Mouse (Mus musculus) neural tube, embryonic 11.5 days (tissue): ENCODE measurements around the gene Zfp865. TPM values are rescaled to one million over a fixed set of nuclear protein-coding genes. Genes with fewer than 3 reads are reported as not detected.
"Not testable (repeated sequence)": the region's sequence is repeated elsewhere in the genome, so short reads cannot be mapped to it uniquely, and the experiment has no call there.

Experiments
- ATAC-seq: fragments of 200-750 bp; cut with Nextera tagmentation; 2 replicates; pipeline ENCODE4 v1.8.0; 2017; ENCODE audit warnings: moderate number of reproducible peaks, mild to moderate bottlenecking, moderate TSS enrichment, moderate library complexity; ENCODE audit not compliant: insufficient read depth, low FRiP score, low TSS enrichment
- DNase-seq: peaks from one replicate; pipeline ENCODE4 v3.0.0-alpha.2; 2015; ENCODE audit warnings: low spot score
- H3K27ac ChIP-seq: fragments of 300-500 bp; sonication (generic); 2 replicates; pipeline ENCODE4 v1.5.1; 2014; ENCODE audit warnings: low read depth, mild to moderate bottlenecking, low read length
- H3K27me3 ChIP-seq: fragments of 300-500 bp; sonication (generic); 2 replicates; pipeline ENCODE4 v1.6.1; 2014; ENCODE audit warnings: mild to moderate bottlenecking, low read length, mixed read lengths; ENCODE audit not compliant: control insufficient read depth, insufficient read depth
- H3K36me3 ChIP-seq: fragments of 300-500 bp; sonication (generic); 2 replicates; pipeline ENCODE4 v1.6.1; 2014; ENCODE audit warnings: mild to moderate bottlenecking, low read length, moderate library complexity, mixed read lengths; ENCODE audit not compliant: control insufficient read depth, insufficient read depth
- H3K4me1 ChIP-seq: fragments of 300-500 bp; sonication (generic); 2 replicates; pipeline ENCODE4 v1.6.1; 2014; ENCODE audit warnings: low read length, mixed read lengths; ENCODE audit not compliant: control insufficient read depth, insufficient read depth
- H3K4me2 ChIP-seq: fragments of 300-500 bp; sonication (generic); 2 replicates; pipeline ENCODE4 v1.6.1; 2014; ENCODE audit warnings: low read depth, mild to moderate bottlenecking, moderate library complexity
- H3K4me3 ChIP-seq: fragments of 300-500 bp; sonication (generic); 2 replicates; pipeline ENCODE4 v1.5.1; 2014; ENCODE audit warnings: low read depth, low read length
- H3K9ac ChIP-seq: fragments of 300-500 bp; sonication (generic); 2 replicates; pipeline ENCODE4 v1.6.1; 2014; ENCODE audit warnings: mild to moderate bottlenecking, low read length
- H3K9me3 ChIP-seq: fragments of 300-500 bp; sonication (generic); 2 replicates; pipeline ENCODE4 v1.6.1; 2016; ENCODE audit warnings: low read length; ENCODE audit not compliant: control insufficient read depth
- WGBS: fragments of 180-500 bp; shearing (Covaris S2); extraction: QIAGEN DNeasy Blood & Tissue Kit; methylation state at CpG from one replicate; pipeline ENCODE4 v1.1.7; 2014; 5-methylcytosine and 5-hydroxymethylcytosine counted together
- polyA plus RNA-seq: library from polyadenylated mRNA; unstranded; fragments of >200 nt; fragmentation: Nextera tagmentation; extraction: Ambion mirVana; gene quantifications from 2 replicates; pipeline ENCODE4 v1.2.1, GENCODE M21; 2014

The Zfp865 gene
- polyA plus RNA-seq, 1 experiment from 2014 or later, result 5.6 TPM

DNA sequence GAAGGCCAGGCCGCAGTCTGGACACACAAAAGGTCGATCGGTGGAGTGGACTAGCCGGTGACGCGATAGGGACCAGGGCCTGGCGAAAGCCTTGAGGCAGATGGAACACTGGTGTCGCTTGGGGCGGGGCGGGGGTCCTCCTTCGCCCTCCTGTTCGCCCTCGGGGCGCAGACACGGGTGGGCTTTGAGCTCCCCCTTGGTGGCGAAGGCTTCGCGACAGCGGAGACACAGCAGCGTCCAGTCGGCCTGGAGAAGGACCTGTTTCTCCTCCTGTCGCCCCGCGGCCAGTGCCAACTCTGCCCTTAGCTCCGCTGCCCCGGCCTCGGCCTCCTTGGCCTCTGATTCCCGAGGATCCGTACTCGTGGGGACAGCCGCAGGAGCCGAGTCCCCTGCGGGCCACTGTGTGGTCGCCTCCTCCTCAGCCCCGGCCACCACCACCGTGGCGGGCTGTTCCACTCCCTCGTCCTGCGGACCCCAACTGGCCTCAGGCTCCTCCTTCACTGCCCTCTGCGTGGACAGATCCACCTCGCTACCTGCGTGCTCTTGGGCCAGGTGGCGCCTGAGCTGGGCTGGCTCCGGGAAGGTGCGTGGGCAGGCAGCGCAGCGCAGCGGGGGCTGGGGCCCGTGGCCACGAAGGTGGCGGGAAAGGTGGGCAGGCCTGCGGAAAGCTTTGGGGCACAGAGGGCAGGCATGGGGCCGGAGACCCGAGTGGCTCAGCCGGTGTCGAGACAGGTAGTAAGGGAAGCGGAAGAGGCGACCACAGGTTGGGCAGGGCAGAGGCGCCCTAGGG lies 26.0 kb upstream of the Zfp865 start:
- H3K27me3 ChIP-seq, result peaks cover 19% of the 10 kb centered on the region
- WGBS, result 40% methylated on average over 59 of the region's 59 CpGs
- no peak overlapping the region for H3K27ac ChIP-seq
- peaks cover 17% of the 10 kb centered on the region for H3K4me1 ChIP-seq
- peak overlapping the region; percentile 11 for H3K4me2 ChIP-seq
- no peak for ATAC-seq
- H3K36me3 ChIP-seq, result peaks cover 7% of the 10 kb centered on the region
- DNase-seq, result no peak
- H3K9me3 ChIP-seq, result no peaks in the 10 kb centered on the region; the same call in 1 of the 2 replicates
- H3K9ac ChIP-seq, result peak overlapping the region; percentile 18; the same call in 1 of the 2 replicates
- peak overlapping the region; percentile 72 for H3K4me3 ChIP-seq

DNA sequence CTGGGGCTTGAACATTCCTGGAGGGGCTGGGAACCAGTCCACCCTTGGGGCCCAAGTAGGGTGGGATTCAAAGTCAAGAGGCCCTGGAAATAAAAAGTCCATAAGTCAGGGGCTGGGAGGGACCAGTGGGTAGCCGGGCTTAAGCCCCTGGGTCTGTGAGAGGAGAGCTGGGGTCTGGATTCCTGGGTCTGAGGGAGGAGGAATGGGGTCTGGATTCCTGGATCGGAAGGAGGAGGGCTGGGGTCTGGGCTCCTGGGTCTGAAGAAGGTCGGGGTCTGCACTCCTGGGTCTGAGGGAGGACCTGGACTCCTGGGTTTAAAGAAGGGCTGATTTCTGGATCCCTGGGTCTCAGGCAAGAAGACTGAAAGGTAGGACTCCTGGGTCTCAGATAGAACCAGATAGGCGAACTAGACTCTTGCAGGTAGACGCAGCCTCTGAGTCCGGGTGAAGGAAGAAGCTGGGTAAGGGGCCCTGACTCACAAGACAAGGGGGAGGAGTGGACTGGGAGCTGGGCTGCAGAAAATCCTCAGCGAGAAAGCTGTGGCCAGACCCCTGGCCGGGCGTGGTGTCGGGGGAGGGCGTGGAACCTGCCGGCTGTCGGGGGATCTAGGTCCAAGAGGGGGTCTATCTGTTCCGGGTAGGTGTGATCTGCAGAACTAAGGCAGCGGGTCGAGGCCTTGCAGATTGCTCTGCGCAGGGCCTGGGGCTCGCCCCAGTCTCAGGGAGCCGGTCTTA lies 24.7 kb upstream of the Zfp865 start:
- Histone ChIP-seq H3K27ac (no peak overlapping the region), H3K36me3 (peaks cover 7% of the 10 kb centered on the region), H3K27me3 (peaks cover 19% of the 10 kb centered on the region), H3K4me3 (peak overlapping the region; percentile 72), H3K9ac (peak overlapping the region; percentile 91), H3K4me2 (peak overlapping the region; percentile 87), H3K4me1 (peaks cover 17% of the 10 kb centered on the region), H3K9me3 (no peaks in the 10 kb centered on the region; the same call in 1 of the 2 replicates)
- WGBS, result 6% methylated on average over 19 of the region's 19 CpGs
- DNase-seq (peak; percentile 19), ATAC-seq (peak; percentile 10)

DNA sequence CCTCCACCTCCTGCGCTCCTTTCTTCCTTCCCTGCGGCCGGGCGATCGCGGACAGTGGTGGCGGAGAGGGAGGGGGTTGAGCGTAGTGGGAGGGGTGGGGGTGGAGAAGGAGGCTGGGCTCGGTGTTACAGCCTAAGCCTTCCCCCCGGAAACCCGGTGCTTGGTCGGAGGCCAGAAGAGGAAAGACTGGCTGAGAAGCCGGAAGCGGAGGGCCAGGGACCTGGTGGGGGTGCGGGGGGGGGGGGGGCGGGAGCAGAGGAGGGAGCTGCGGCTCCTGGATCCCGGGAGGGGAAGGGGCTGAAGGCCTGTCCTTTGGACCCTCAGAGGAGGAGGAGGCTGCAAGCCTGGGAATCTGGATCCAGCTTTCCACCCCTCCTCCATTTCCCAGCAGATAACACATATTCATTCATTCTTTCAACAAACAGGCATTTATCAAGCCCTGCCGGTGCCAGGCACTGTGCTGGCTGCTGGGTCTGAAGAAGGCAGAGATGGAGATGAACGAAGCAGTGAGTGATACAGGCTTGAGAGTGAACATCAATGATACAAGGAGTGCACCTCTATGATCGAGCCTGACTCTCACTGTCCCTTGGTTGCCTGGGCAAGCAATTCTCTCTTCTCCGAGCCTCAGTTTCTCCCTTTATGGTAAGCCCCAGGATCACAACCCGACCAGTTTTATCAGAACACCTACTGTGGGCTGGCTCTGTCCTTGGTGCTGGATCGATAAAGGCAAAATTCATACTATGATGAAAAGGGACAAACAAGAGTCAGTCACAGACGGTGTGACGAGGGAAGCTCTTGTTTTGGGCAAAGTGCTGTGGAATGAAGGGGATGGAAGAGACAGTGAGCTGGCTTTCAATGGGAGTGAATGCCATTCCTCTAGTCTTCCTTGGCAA lies 23.9 kb upstream of the Zfp865 start, which contains the start of gene Zfp579:
Gene Zfp579 (minus strand): TSS at position 156 of the 893 bp plus-strand sequence.
- peaks cover 19% of the 10 kb centered on the region for H3K27me3 ChIP-seq
- ATAC-seq (peak; percentile 85), DNase-seq (peak; percentile 93)
- 8% methylated on average over 15 of the region's 26 CpGs for WGBS
- H3K9ac ChIP-seq, result peak within 1 kb of the TSS; percentile 91
- H3K27ac ChIP-seq, result peak within 1 kb of the TSS; percentile 21; the same call in 1 of the 2 replicates
- H3K9me3 ChIP-seq, result no peaks in the 10 kb centered on the region; the same call in 1 of the 2 replicates
- H3K4me3 ChIP-seq, result peak within 1 kb of the TSS; percentile 72
- H3K36me3 ChIP-seq, result peaks cover 7% of the 10 kb centered on the region
- peak within 1 kb of the TSS; percentile 87 for H3K4me2 ChIP-seq
- peaks cover 17% of the 10 kb centered on the region for H3K4me1 ChIP-seq

DNA sequence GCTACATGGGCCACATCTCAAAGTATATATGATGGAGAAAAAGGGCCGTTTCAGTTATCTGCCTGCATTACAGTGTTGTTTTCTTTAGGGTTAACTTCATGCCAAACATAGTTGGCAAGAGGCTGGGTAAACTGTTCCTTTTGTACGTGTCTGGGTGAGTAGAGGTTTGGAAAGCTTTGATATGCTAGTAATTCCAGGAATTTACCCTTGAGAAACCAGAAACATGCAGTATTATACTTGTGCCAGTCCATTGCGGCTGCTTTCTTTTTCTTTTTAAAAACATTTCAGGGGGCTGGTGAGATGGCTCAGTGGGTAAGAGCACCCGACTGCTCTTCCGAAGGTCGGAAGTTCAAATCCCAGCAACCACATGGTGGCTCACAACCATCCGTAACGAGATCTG lies 23.2 kb upstream of the Zfp865 start:
- no peak for ATAC-seq
- DNase-seq, result no peak
- H3K27me3 ChIP-seq, result peaks cover 19% of the 10 kb centered on the region
- peak overlapping the region; percentile 87 for H3K4me2 ChIP-seq
- peak overlapping the region; percentile 72 for H3K4me3 ChIP-seq
- H3K9me3 ChIP-seq, result no peaks in the 10 kb centered on the region; the same call in 1 of the 2 replicates
- peak overlapping the region; percentile 91 for H3K9ac ChIP-seq
- H3K27ac ChIP-seq, result no peak overlapping the region
- WGBS, result 71% methylated on average over 6 of the region's 8 CpGs
- H3K36me3 ChIP-seq, result peaks cover 7% of the 10 kb centered on the region
- H3K4me1 ChIP-seq, result peaks cover 17% of the 10 kb centered on the region

DNA sequence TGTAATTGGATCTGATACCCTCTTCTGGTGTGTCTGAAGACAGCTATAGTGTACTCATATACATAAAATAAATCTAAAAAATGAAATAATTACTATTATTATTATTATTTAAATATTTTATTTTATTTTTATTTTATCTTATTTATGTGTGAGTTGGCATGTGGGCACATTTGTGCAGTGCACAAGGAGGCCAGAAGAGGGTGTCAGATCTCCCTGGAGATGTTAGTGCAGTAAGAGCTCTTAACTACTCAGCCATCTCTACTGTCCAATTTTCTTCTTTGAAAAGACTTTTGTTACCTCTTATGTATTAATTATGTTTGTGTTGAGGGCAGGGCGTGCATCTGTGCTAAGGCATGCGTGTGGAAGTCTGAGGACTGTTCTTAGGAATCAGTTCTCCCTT lies 20.3 kb upstream of the Zfp865 start:
- no peak for DNase-seq
- Histone ChIP-seq H3K4me3 (no peak overlapping the region), H3K27ac (no peak overlapping the region), H3K36me3 (no peaks in the 10 kb centered on the region), H3K4me2 (no peak overlapping the region), H3K4me1 (peaks cover 10% of the 10 kb centered on the region), H3K9ac (no peak overlapping the region), H3K9me3 (no peaks in the 10 kb centered on the region), H3K27me3 (peaks cover 2% of the 10 kb centered on the region)
- WGBS, result 65% methylated on average over 2 of the region's 2 CpGs
- no peak for ATAC-seq

DNA sequence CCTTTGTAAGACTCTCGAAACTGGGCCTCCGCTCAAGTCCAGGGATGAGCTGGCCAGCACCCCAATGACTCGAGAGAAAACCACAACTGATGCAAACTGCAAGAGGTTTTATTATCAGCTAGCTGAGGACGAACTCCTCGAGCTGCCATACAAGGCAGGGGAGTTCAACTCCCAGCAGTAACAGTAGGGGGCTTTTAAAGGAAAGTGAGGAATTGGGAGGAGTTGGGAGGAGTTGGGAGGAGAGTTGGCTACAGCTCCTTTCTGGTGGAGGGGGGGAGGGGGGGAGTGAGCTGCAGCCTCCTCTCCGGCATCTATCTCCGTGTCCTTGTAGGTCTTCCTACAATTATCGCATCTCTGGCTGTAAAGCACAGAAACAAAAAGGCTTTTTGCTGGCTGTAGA lies 17.3 kb upstream of the Zfp865 start:
- DNase-seq, ATAC-seq: not testable (repeated sequence)
- WGBS, result 72% methylated on average over 8 of the region's 8 CpGs

DNA sequence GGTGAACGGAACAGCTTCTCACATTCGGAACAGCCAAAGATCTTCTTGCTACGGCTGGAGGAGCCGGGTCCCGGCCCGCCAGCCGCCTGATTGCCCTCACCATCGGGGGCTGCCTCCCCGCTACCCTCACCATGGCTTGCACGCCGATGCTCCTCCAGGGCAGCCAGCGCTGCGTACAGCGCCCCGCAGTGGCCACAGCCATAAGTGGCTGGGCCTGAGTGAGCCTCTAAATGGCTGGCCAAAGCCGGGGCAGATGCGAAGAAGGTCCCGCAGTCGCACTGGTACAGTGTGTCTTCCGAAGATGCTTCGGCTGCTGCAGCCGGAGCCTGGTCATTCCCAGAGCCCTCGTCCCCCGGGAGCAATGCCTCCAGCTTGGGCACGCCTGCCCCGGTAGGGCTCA lies 11.9 kb upstream of the Zfp865 start:
- ATAC-seq, result no peak
- Histone ChIP-seq H3K9me3 (no peaks in the 10 kb centered on the region), H3K27me3 (no peaks in the 10 kb centered on the region), H3K4me2 (no peak overlapping the region), H3K4me1 (0 out of 2 replicates have a peak, but pooled peaks cover under 1% of the 10 kb centered on the region), H3K36me3 (peaks cover 40% of the 10 kb centered on the region), H3K9ac (no peak overlapping the region), H3K27ac (no peak overlapping the region), H3K4me3 (no peak overlapping the region)
- 97% methylated on average over 26 of the region's 26 CpGs for WGBS
- no peak for DNase-seq

More for the DNA sequence above, 17.3 kb upstream of the Zfp865 start:
- not testable (repeated sequence) for H3K36me3 ChIP-seq, H3K4me1 ChIP-seq, H3K9me3 ChIP-seq, H3K27ac ChIP-seq, H3K4me3 ChIP-seq, H3K9ac ChIP-seq, H3K4me2 ChIP-seq, H3K27me3 ChIP-seq
